Mouse (Mus musculus) cortical plate, adult 2 months (tissue): ENCODE results near the gene Grik4. TPM values are rescaled to one million over a fixed set of nuclear protein-coding genes. Genes with fewer than 3 reads are reported as not detected.
"Not testable (repeated sequence)": the region's sequence is repeated elsewhere in the genome, so short reads cannot be mapped to it uniquely, and the experiment has no call there.

Experiments used
- H3K27ac ChIP-seq: fragments of 200-500 bp; 2 replicates; pipeline ENCODE4 v1.5.1; 2012; ENCODE audit warnings: low read length, control low read depth, inconsistent platforms; ENCODE audit not compliant: insufficient read depth
- H3K4me1 ChIP-seq: fragments of 200-500 bp; 2 replicates; pipeline ENCODE4 v1.6.1; 2011; ENCODE audit warnings: low read length; ENCODE audit not compliant: control insufficient read depth, insufficient read depth
- H3K4me3 ChIP-seq: fragments of 200-500 bp; 2 replicates; pipeline ENCODE4 v1.5.1; 2011; ENCODE audit warnings: mild to moderate bottlenecking, low read length, control low read depth; ENCODE audit not compliant: insufficient read depth
- CTCF ChIP-seq: fragments of 200-500 bp; IDR thresholded peaks from 2 replicates; pipeline ENCODE4 v1.5.1; 2011; ENCODE audit warnings: mild to moderate bottlenecking, control low read depth, low read length; ENCODE audit not compliant: insufficient read depth; ENCODE audit errors: extremely low read depth
- POLR2A ChIP-seq: fragments of 200-500 bp; IDR thresholded peaks from 2 replicates; pipeline ENCODE4 v1.6.1; 2011; ENCODE audit warnings: mild to moderate bottlenecking, low read length, control low read depth; ENCODE audit not compliant: insufficient read depth; ENCODE audit errors: extremely low read depth
- polyA plus RNA-seq: library from polyadenylated mRNA; depleted of rRNA; stranded (reverse); fragments of >200 nt; gene quantifications from 2 replicates; pipeline ENCODE4 v1.2.3, GENCODE M21; 2012

Grik4 gene
- polyA plus RNA-seq, 1 experiment: 10.9 TPM

DNA sequence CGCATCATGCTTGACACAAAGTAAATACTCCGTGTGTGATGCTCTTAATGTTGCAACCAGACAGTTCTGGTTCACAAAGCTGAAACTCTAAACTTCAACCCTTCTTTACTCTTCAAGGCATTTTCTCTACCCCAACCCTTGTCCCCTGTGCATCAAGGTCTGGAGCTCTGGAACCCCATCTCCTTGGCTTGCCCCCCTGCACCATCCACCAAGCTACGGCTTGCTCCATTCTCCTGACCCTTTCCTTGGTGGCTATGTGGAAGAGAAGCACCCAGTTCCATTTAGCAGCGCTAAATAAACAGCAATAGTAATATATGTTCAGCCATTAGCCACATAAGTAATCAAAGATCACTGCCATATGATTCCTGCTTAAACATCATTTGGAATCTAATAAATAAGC, 150.3 kb downstream of the Grik4 start:
- TF ChIP-seq POLR2A (no peak), CTCF (no peak)
- Histone ChIP-seq H3K4me1 (0 out of 2 replicates have a peak, but pooled peaks cover 1% of the 10 kb centered on the region), H3K27ac (no peak overlapping the region), H3K4me3 (no peak overlapping the region)

DNA sequence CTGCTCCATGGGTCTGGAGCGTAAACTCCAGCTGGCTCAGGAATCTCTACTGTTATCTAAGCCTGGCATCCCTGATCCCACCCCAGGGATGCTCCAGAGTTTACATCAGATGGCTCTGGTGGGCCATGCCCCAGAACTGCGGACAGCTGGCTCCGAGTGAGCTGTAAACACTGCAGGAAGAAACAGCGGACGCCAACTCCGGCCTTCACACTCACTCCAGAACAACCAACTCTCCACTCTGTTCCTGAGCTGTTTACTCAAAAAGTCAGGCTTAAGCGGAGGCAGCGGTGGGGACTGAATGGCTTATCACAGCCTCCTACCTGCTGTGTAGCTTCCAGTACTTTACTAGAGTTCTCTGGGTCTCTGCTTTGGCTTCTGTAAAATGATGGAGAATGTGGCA, 150.7 kb downstream of the Grik4 start:
- no peak overlapping the region for H3K4me3 ChIP-seq
- TF ChIP-seq POLR2A (no peak), CTCF (no peak)
- 0 out of 2 replicates have a peak, but pooled peaks cover 1% of the 10 kb centered on the region for H3K4me1 ChIP-seq
- H3K27ac ChIP-seq: no peak overlapping the region

GRCm38 (mm10) chr9:42792381-42792780, 151.9 kb downstream of the Grik4 start:
- no peak overlapping the region for H3K27ac ChIP-seq
- TF ChIP-seq CTCF (no peak), POLR2A (no peak)

DNA sequence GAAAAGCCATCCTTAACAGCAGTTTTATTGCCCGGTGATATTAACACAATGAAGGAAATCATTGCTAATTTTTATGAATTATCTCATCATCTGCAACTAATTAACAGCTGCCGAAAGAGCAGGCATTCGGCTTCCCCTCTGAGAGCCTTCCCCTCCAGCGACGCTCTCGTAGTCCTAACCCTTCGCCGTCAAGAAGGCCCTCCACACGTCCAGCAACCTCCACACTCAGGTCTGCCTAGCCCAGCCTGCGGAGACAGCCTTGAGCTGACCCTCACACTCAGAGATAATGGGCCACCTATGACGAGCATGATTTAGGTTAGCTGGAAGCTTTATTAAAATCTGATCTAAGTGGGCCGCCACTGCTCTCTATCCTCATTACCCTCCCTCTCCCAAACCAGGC, 152.5 kb downstream of the Grik4 start:
- Histone ChIP-seq H3K27ac (no peak overlapping the region), H3K4me1 (0 out of 2 replicates have a peak, but pooled peaks cover 1% of the 10 kb centered on the region), H3K4me3 (no peak overlapping the region)
- TF ChIP-seq CTCF (no peak), POLR2A (no peak)

More at GRCm38 (mm10) chr9:42792381-42792780, 151.9 kb downstream of the Grik4 start:
- 0 out of 2 replicates have a peak, but pooled peaks cover 1% of the 10 kb centered on the region for H3K4me1 ChIP-seq
- no peak overlapping the region for H3K4me3 ChIP-seq

GRCm38 (mm10) chr9:42791346-42791745, 152.9 kb downstream of the Grik4 start:
- no peak overlapping the region for H3K27ac ChIP-seq
- TF ChIP-seq POLR2A (no peak), CTCF (no peak)
- H3K4me1 ChIP-seq: 0 out of 2 replicates have a peak, but pooled peaks cover 1% of the 10 kb centered on the region
- H3K4me3 ChIP-seq: no peak overlapping the region

DNA sequence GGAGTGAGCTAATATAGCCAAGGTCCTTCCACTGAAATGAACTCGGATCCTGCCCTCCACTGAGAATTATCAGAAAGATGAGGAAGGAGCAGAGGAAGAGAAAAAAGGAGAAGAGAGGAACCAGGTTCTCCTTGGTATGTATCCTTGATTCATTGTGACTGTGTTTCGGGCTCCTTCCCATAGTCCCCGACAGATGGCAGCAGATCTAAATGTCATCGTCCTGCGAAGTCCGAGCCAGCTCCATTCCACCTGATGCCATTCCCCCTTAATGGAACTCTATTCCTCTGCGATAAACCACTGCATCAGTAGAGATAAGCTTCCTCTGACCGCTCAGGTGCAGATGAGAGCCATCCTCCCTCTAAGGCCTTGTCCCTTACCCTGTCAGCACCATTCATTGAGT, 155.8 kb downstream of the Grik4 start:
- H3K27ac ChIP-seq: no peak overlapping the region
- no peak for TF ChIP-seq POLR2A
- TF ChIP-seq CTCF: peak; percentile 67
- H3K4me1 ChIP-seq: 0 out of 2 replicates have a peak, but pooled peaks cover 1% of the 10 kb centered on the region
- H3K4me3 ChIP-seq: no peak overlapping the region

GRCm38 (mm10) chr9:42786882-42787281, 157.4 kb downstream of the Grik4 start:
- no peak overlapping the region for H3K27ac ChIP-seq
- TF ChIP-seq CTCF (no peak), POLR2A (no peak)
- H3K4me1 ChIP-seq: no peaks in the 10 kb centered on the region
- no peak overlapping the region for H3K4me3 ChIP-seq

- no peak for TF ChIP-seq POLR2A
- no peak for TF ChIP-seq CTCF
- no peak overlapping the region for H3K27ac ChIP-seq
- H3K4me3 ChIP-seq: no peak overlapping the region
- no peaks in the 10 kb centered on the region for H3K4me1 ChIP-seq
These were observed 158.0 kb downstream of the Grik4 start for GRCm38 (mm10) chr9:42786286-42786685.

- TF ChIP-seq POLR2A (no peak), CTCF (no peak)
- Histone ChIP-seq H3K27ac (no peak overlapping the region), H3K4me3 (no peak overlapping the region), H3K4me1 (no peaks in the 10 kb centered on the region)
These were observed 159.0 kb downstream of the Grik4 start for GRCm38 (mm10) chr9:42785173-42785830.

GRCm38 (mm10) chr9:42783248-42783903, 160.9 kb downstream of the Grik4 start:
- H3K4me3 ChIP-seq: no peak overlapping the region
- no peaks in the 10 kb centered on the region for H3K4me1 ChIP-seq
- no peak for TF ChIP-seq POLR2A
- TF ChIP-seq CTCF: no peak
- no peak overlapping the region for H3K27ac ChIP-seq

- H3K4me1 ChIP-seq, H3K4me3 ChIP-seq, H3K27ac ChIP-seq: not testable (repeated sequence)
These were observed 165.6 kb downstream of the Grik4 start for GRCm38 (mm10) chr9:42778471-42779263.
